Mouse (Mus musculus) G1E (cell line): ENCODE results near the gene Marc2.

Source experiments
- CTCF ChIP-seq: IDR thresholded peaks from 2 replicates; pipeline ENCODE4 v1.5.1; 2012; ENCODE audit warnings: low read depth, low read length, inconsistent platforms, mixed read lengths
- GATA1 ChIP-seq: IDR thresholded peaks from 2 replicates; pipeline ENCODE4 v1.6.1; 2012; ENCODE audit warnings: borderline replicate concordance, low read length, inconsistent platforms, mixed read lengths
- GATA2 ChIP-seq: IDR thresholded peaks from 2 replicates; pipeline ENCODE4 v1.6.1; 2012; ENCODE audit warnings: low read depth, low read length, inconsistent platforms, borderline replicate concordance
- TAL1 ChIP-seq: conservative IDR thresholded peaks from 2 replicates; pipeline ENCODE4 v1.6.1; 2012; ENCODE audit warnings: low read depth, low read length, inconsistent platforms, mixed read lengths

DNA sequence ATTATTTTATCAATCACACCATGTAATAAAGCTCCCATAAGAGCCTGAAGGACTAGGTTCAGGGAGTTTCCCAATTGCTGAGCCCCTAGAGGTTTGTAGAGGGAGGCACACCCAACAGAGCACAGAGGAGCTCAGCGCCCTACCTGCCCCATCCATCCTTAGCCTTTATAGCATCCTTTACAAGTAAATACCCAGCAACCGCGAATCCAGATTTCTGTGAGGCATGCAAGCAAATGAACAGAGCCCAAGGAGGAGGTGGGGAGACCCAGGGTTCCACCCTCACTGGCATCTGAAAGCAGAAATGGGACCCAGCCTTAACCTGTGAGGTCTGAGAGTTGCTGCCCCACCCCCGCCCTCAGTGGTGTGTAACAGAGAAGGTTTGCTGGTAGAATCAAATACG is 9.9 kb downstream of the Marc2 start:
- TF ChIP-seq CTCF (no peak), GATA1 (no peak), TAL1 (no peak), GATA2 (no peak)
